Mouse (Mus musculus) forebrain, embryonic 11.5 days (tissue): ENCODE data around the gene Cacnb4. TPM values are rescaled to one million over a fixed set of nuclear protein-coding genes. Genes with fewer than 3 reads are reported as not detected.

ENCODE experiments used
- ATAC-seq: fragments of 200-750 bp; cut with Nextera tagmentation; replicated peaks from 2 replicates; pipeline ENCODE4 v1.8.0; 2017; ENCODE audit warnings: moderate TSS enrichment; ENCODE audit not compliant: low FRiP score
- DNase-seq: peaks from one replicate; pipeline ENCODE4 v3.0.0-alpha.2; 2017; ENCODE audit warnings: low spot score
- H3K27ac ChIP-seq: fragments of 300-500 bp; sonication (generic); 2 replicates; pipeline ENCODE4 v1.5.1; 2014; ENCODE audit warnings: low read depth, low read length
- H3K27me3 ChIP-seq: fragments of 300-500 bp; sonication (generic); 2 replicates; pipeline ENCODE4 v1.6.1; 2014; ENCODE audit warnings: mild to moderate bottlenecking, low read length, mixed read lengths; ENCODE audit not compliant: control insufficient read depth, insufficient read depth
- H3K36me3 ChIP-seq: fragments of 300-500 bp; sonication (generic); 2 replicates; pipeline ENCODE4 v1.6.1; 2014; ENCODE audit warnings: mild to moderate bottlenecking, low read length, moderate library complexity, mixed read lengths; ENCODE audit not compliant: control insufficient read depth, insufficient read depth
- H3K4me1 ChIP-seq: fragments of 300-500 bp; sonication (generic); replicated peaks from 2 replicates; pipeline ENCODE4 v1.6.1; 2014; ENCODE audit warnings: low read length, mixed read lengths; ENCODE audit not compliant: control insufficient read depth, insufficient read depth
- H3K4me2 ChIP-seq: fragments of 300-500 bp; sonication (generic); 2 replicates; pipeline ENCODE4 v1.6.1; 2014; ENCODE audit warnings: low read depth, mild to moderate bottlenecking, low read length, moderate library complexity, mixed read lengths; ENCODE audit not compliant: severe bottlenecking
- H3K4me3 ChIP-seq: fragments of 300-500 bp; sonication (generic); 2 replicates; pipeline ENCODE4 v1.5.1; 2014; ENCODE audit warnings: low read depth, low read length
- H3K9ac ChIP-seq: fragments of 300-500 bp; sonication (generic); 2 replicates; pipeline ENCODE4 v1.6.1; 2014; ENCODE audit warnings: low read length
- H3K9me3 ChIP-seq: fragments of 300-500 bp; sonication (generic); 2 replicates; pipeline ENCODE4 v1.6.1; 2016; ENCODE audit warnings: low read length, mixed read lengths; ENCODE audit not compliant: control insufficient read depth
- WGBS: fragments of 180-500 bp; shearing (Covaris S2); extraction: QIAGEN DNeasy Blood & Tissue Kit; methylation state at CpG from one replicate; pipeline ENCODE4 v1.1.7; 2014; 5-methylcytosine and 5-hydroxymethylcytosine counted together
- polyA plus RNA-seq: library from polyadenylated mRNA; unstranded; fragments of >200 nt; fragmentation: Nextera tagmentation; extraction: Ambion mirVana; gene quantifications from 2 replicates; pipeline ENCODE4 v1.2.1, GENCODE M21; 2014

The Cacnb4 gene
- polyA plus RNA-seq, 1 experiment from 2014 or later: 2.6 TPM

- Histone ChIP-seq H3K36me3 (no peaks in the 10 kb centered on the region), H3K9ac (no peak overlapping the region), H3K4me2 (no peak overlapping the region), H3K4me3 (no peak overlapping the region), H3K4me1 (no peaks in the 10 kb centered on the region; the same call in 1 of the 2 replicates), H3K9me3 (no peaks in the 10 kb centered on the region), H3K27me3 (no peaks in the 10 kb centered on the region), H3K27ac (no peak overlapping the region)
- 29% methylated on average over 7 of the region's 7 CpGs for WGBS
- DNase-seq: peak; percentile 55
- peak; percentile 73 for ATAC-seq
These were observed 52.7 kb downstream of the Cacnb4 start for GRCm38 (mm10) chr2:52623921-52624404.

DNA sequence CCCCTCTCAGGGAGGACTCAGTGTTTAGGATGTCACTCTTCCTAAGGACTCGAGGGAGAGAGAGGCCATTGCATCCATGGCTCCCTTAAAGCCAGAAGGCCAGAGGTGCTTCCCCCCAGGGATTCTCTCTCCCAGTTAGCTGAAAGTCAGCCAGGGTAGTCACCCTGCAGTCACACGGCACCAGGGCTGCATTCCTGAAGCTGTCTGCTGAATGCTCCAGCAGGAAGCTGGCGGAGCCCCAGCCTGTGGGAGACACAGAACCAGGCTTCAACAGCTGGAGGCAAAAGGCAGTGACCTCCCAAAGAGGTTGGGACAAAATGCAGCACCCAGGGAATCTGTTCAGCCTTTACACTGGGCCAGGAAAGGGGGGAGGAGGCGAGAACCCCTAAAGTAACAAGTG, 53.2 kb downstream of the Cacnb4 start:
- H3K4me3 ChIP-seq: no peak overlapping the region
- ATAC-seq (no peak), DNase-seq (peak; percentile 40)
- no peaks in the 10 kb centered on the region for H3K36me3 ChIP-seq
- H3K9ac ChIP-seq: no peak overlapping the region
- no peaks in the 10 kb centered on the region for H3K9me3 ChIP-seq
- H3K27ac ChIP-seq: no peak overlapping the region
- H3K27me3 ChIP-seq: no peaks in the 10 kb centered on the region
- no peak overlapping the region for H3K4me2 ChIP-seq
- H3K4me1 ChIP-seq: no peaks in the 10 kb centered on the region; the same call in 1 of the 2 replicates
- WGBS: 44% methylated on average over 4 of the region's 4 CpGs

- ATAC-seq (no peak), DNase-seq (peak; percentile 25)
- Histone ChIP-seq H3K9ac (no peak overlapping the region), H3K27me3 (no peaks in the 10 kb centered on the region), H3K4me3 (no peak overlapping the region), H3K4me2 (no peak overlapping the region), H3K9me3 (no peaks in the 10 kb centered on the region), H3K4me1 (no peaks in the 10 kb centered on the region; the same call in 1 of the 2 replicates), H3K27ac (no peak overlapping the region), H3K36me3 (no peaks in the 10 kb centered on the region)
- 76% methylated on average over 2 of the region's 2 CpGs for WGBS
These were observed 54.0 kb downstream of the Cacnb4 start for GRCm38 (mm10) chr2:52622616-52623015.

- H3K4me3 ChIP-seq: no peak overlapping the region
- ATAC-seq: no peak
- no peaks in the 10 kb centered on the region; the same call in 1 of the 2 replicates for H3K4me1 ChIP-seq
- no peaks in the 10 kb centered on the region for H3K36me3 ChIP-seq
- DNase-seq: peak; percentile 48
- no peaks in the 10 kb centered on the region for H3K27me3 ChIP-seq
- 77% methylated on average over 17 of the region's 17 CpGs for WGBS
- H3K27ac ChIP-seq: no peak overlapping the region
- H3K9ac ChIP-seq: no peak overlapping the region
- H3K4me2 ChIP-seq: no peak overlapping the region
- H3K9me3 ChIP-seq: no peaks in the 10 kb centered on the region
These were observed 57.1 kb downstream of the Cacnb4 start for GRCm38 (mm10) chr2:52619406-52619974.

DNA sequence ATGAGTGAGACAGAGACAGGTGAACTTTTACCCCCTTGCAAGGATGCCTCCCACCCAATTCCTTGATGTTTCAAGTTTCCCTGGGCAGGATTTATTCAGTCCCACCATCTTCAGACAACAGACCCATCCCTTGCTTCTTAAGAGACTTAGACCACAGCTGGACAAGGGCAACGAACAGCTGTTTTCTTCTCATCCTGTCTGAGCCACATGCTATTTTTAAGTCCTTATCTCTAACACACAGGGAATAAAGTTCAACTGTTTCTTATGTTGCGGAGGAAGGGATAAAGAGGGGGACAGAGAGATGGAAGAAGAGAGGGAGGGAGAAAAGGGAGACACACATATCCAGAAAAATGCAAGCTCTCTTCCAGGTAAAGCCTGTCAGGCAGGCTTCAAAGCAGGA, 57.8 kb downstream of the Cacnb4 start:
- H3K4me1 ChIP-seq: no peaks in the 10 kb centered on the region; the same call in 1 of the 2 replicates
- no peak overlapping the region for H3K4me2 ChIP-seq
- WGBS: 84% methylated on average over 2 of the region's 2 CpGs
- H3K27me3 ChIP-seq: no peaks in the 10 kb centered on the region
- no peak overlapping the region for H3K27ac ChIP-seq
- DNase-seq (no peak), ATAC-seq (no peak)
- H3K4me3 ChIP-seq: no peak overlapping the region
- H3K9ac ChIP-seq: no peak overlapping the region
- no peaks in the 10 kb centered on the region for H3K36me3 ChIP-seq
- H3K9me3 ChIP-seq: no peaks in the 10 kb centered on the region

DNA sequence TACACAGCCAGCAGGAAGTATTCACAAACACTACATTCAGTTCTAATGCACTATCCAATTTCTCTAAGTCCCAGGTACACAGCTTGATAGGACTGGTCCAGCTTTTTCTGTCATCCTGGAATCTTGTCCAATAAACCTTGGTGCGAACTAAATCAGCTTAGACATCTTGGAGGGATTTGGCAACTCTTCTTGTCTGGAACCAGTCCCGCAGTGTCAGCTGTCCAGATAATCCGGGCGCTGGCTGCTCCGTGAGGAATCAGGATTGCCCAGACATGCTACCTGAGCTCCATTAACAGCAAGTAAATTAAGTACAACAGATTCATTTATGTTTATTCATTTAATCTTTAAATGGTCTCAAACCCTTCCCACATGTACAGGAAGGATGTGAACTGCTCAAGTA, 61.2 kb downstream of the Cacnb4 start:
- no peak overlapping the region for H3K4me2 ChIP-seq
- H3K9ac ChIP-seq: no peak overlapping the region
- no peaks in the 10 kb centered on the region for H3K36me3 ChIP-seq
- H3K27me3 ChIP-seq: no peaks in the 10 kb centered on the region
- H3K27ac ChIP-seq: no peak overlapping the region
- no peak for ATAC-seq
- no peaks in the 10 kb centered on the region for H3K4me1 ChIP-seq
- no peak for DNase-seq
- 88% methylated on average over 5 of the region's 5 CpGs for WGBS
- H3K9me3 ChIP-seq: no peaks in the 10 kb centered on the region
- no peak overlapping the region for H3K4me3 ChIP-seq

GRCm38 (mm10) chr2:52613888-52614287, 62.7 kb downstream of the Cacnb4 start:
- peak; percentile 31 for DNase-seq
- WGBS: 90% methylated on average over 4 of the region's 4 CpGs
- H3K27ac ChIP-seq: no peak overlapping the region
- ATAC-seq: no peak
- H3K9ac ChIP-seq: no peak overlapping the region
- H3K4me3 ChIP-seq: no peak overlapping the region
- H3K4me2 ChIP-seq: no peak overlapping the region
- H3K4me1 ChIP-seq: no peaks in the 10 kb centered on the region
- H3K9me3 ChIP-seq: no peaks in the 10 kb centered on the region
- no peaks in the 10 kb centered on the region for H3K36me3 ChIP-seq
- H3K27me3 ChIP-seq: no peaks in the 10 kb centered on the region

DNA sequence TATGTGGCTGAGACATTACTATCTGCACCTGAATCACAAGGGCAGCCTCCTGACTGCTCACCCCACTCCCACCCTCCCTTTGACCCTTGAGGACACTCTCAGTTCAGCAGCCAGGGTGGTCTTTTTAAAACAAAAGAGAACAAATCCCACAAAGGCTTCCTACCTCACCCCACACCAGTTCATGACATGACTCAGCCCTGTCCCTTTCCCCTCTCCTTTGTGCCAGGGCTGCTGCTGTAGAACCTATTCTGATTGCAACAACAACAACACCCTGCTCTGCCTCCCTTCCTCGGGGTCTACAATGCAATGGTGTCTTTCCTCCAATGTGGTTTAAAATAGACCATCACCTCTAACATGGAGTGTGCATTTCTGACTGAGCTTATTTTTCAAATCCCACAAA, 67.1 kb downstream of the Cacnb4 start:
- ATAC-seq (no peak), DNase-seq (no peak)
- WGBS: 58% methylated on average over 1 of the region's 1 CpGs
- H3K27ac ChIP-seq: no peak overlapping the region
- no peak overlapping the region for H3K9ac ChIP-seq
- H3K4me3 ChIP-seq: no peak overlapping the region
- no peaks in the 10 kb centered on the region for H3K27me3 ChIP-seq
- H3K9me3 ChIP-seq: no peaks in the 10 kb centered on the region
- no peaks in the 10 kb centered on the region for H3K36me3 ChIP-seq
- no peaks in the 10 kb centered on the region for H3K4me1 ChIP-seq
- H3K4me2 ChIP-seq: no peak overlapping the region

- Histone ChIP-seq H3K4me1 (no peaks in the 10 kb centered on the region), H3K9ac (no peak overlapping the region), H3K9me3 (no peaks in the 10 kb centered on the region), H3K36me3 (no peaks in the 10 kb centered on the region), H3K27ac (no peak overlapping the region), H3K4me2 (no peak overlapping the region), H3K27me3 (no peaks in the 10 kb centered on the region), H3K4me3 (no peak overlapping the region)
- 57% methylated on average over 5 of the region's 5 CpGs for WGBS
- ATAC-seq (no peak), DNase-seq (no peak)
These were observed 68.7 kb downstream of the Cacnb4 start for GRCm38 (mm10) chr2:52607857-52608485.
